Mouse (Mus musculus) hindbrain, postnatal 0 days (tissue): ENCODE results near the gene Nadk2. TPM values are rescaled to one million over a fixed set of nuclear protein-coding genes. Genes with fewer than 3 reads are reported as not detected.

ENCODE experiments used
- ATAC-seq: fragments of 200-750 bp; cut with Nextera tagmentation; 2 replicates; pipeline ENCODE4 v1.8.0; 2017; ENCODE audit warnings: mild to moderate bottlenecking, moderate TSS enrichment, moderate library complexity
- DNase-seq: peaks from one replicate; pipeline ENCODE4 v3.0.0-alpha.2; 2015; ENCODE audit warnings: low spot score
- H3K27ac ChIP-seq: fragments of 300-500 bp; sonication (generic); 2 replicates; pipeline ENCODE4 v1.5.1; 2014; ENCODE audit warnings: mild to moderate bottlenecking
- H3K27me3 ChIP-seq: fragments of 300-500 bp; sonication (generic); 2 replicates; pipeline ENCODE4 v1.6.1; 2014; ENCODE audit warnings: low read length, mixed read lengths; ENCODE audit not compliant: insufficient read depth
- H3K36me3 ChIP-seq: fragments of 300-500 bp; sonication (generic); 2 replicates; pipeline ENCODE4 v1.6.1; 2014; ENCODE audit warnings: low read length, mixed read lengths; ENCODE audit not compliant: insufficient read depth
- H3K4me1 ChIP-seq: fragments of 300-500 bp; sonication (generic); 2 replicates; pipeline ENCODE4 v1.6.1; 2014; ENCODE audit warnings: antibody characterized with exemption, low read length, mixed read lengths; ENCODE audit not compliant: insufficient read depth
- H3K4me2 ChIP-seq: fragments of 300-500 bp; sonication (generic); 2 replicates; pipeline ENCODE4 v1.6.1; 2014; ENCODE audit warnings: low read depth, mild to moderate bottlenecking, low read length, moderate library complexity, mixed read lengths
- H3K4me3 ChIP-seq: fragments of 300-500 bp; sonication (generic); 2 replicates; pipeline ENCODE4 v1.5.1; 2014; ENCODE audit warnings: low read length
- H3K9ac ChIP-seq: fragments of 300-500 bp; sonication (generic); replicated peaks from 2 replicates; pipeline ENCODE4 v1.6.1; 2014; ENCODE audit warnings: mild to moderate bottlenecking, low read length, moderate library complexity, mixed read lengths
- H3K9me3 ChIP-seq: fragments of 300-500 bp; sonication (generic); 2 replicates; pipeline ENCODE4 v1.6.1; 2016; ENCODE audit warnings: low read length, mixed read lengths
- CTCF ChIP-seq: IDR thresholded peaks from 2 replicates; pipeline ENCODE4 v1.5.1; 2016; ENCODE audit warnings: antibody characterized with exemption, control low read depth, low read depth
- WGBS: fragments of 180-500 bp; shearing (Covaris S2); extraction: QIAGEN DNeasy Blood & Tissue Kit; methylation state at CpG from one replicate; pipeline ENCODE4 v1.1.7; 2014; 5-methylcytosine and 5-hydroxymethylcytosine counted together
- polyA plus RNA-seq: library from polyadenylated mRNA; unstranded; fragments of >200 nt; fragmentation: Nextera tagmentation; extraction: Ambion mirVana; gene quantifications from 2 replicates; pipeline ENCODE4 v1.2.1, GENCODE M21; 2015
- total RNA-seq: library from RNA; depleted of rRNA; stranded (reverse); fragments of >200 nt; gene quantifications from 2 replicates; pipeline ENCODE4 v1.2.3, GENCODE M21; 2014

Nadk2 gene
- total and polyA plus RNA-seq, 2 experiments from 2014 or later = 24.7 to 32.4 TPM

DNA sequence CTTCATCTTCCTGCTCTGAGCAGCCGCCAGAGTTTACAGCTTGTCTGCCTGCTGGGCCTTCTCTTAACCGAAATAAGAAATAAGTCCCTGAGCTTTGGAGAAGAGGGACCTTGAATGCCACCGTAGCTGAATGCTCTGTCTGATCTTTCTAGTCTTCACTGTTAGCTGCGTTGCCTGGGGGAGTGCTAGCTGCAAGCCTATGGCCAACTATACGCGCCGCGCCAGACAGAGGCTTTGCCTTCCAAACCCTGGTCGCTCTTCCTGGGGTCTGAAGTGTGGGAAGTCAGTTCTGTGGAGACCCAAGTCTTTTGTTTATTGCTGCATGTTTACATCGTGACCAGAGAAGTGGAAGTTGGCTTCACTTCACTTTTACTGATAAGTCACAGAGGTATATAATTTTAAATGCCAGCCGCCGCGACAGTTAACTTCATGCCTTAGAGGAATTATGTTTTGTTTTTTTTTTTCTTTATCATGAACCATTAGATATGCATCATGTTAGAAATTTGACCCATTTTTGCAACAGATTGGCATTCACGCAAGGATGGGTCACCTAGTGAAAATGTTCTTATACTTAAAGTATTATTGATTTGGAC lies 4.6 kb downstream of the Nadk2 start:
- Histone ChIP-seq H3K4me1 (peaks cover 6% of the 10 kb centered on the region; the same call in 1 of the 2 replicates), H3K27ac (no peak overlapping the region), H3K4me2 (no peak overlapping the region), H3K4me3 (no peak overlapping the region), H3K36me3 (no peaks in the 10 kb centered on the region), H3K9ac (no peak overlapping the region), H3K9me3 (no peaks in the 10 kb centered on the region), H3K27me3 (no peaks in the 10 kb centered on the region)
- TF ChIP-seq CTCF = no peak
- DNase-seq (no peak), ATAC-seq (no peak)
- WGBS = 65% methylated on average over 14 of the region's 14 CpGs

DNA sequence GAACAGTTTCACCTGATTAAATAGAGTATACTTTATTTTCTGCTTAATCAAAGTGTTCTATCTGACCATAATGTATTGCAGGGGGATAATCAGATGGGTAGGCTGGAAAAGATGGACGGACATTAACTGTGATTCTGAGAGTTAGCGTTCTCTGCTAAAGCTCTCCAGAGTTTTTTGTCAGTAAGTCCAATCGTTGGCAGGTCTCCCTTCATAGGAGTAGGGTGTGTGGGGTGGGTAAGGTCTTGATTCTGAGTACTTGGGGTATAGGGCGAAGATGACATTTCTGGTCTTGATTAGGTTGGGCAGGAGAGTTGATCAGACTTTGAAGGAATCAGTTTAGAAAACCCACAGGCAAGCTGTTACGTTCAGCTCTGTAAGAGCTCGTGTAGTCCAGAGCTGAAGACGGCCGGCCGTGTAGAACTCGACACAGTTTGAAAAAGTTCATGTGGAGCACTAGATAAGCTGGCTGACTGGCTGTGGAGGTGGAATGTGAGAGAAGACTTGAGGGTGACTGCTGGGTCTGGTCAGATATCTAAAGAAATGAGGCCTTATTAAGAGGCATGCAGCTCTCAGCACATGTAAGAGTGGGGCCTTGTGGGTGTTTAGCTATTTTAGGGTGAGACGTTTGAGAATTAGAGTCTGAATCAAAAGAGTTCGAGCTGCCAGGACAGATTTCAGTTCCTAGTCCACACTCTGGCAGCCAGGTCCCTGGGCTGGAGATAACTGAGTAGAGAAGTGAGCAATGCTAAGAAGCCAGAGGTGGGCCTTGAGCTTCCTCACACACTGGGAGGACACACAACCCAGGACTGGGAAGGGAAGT lies 7.6 kb downstream of the Nadk2 start:
- no peak overlapping the region for H3K9ac ChIP-seq
- no peak overlapping the region for H3K27ac ChIP-seq
- peaks cover under 1% of the 10 kb centered on the region; the same call in 1 of the 2 replicates for H3K4me1 ChIP-seq
- DNase-seq (no peak), ATAC-seq (no peak)
- H3K9me3 ChIP-seq = no peaks in the 10 kb centered on the region
- H3K36me3 ChIP-seq = no peaks in the 10 kb centered on the region
- no peaks in the 10 kb centered on the region for H3K27me3 ChIP-seq
- no peak overlapping the region for H3K4me2 ChIP-seq
- no peak overlapping the region for H3K4me3 ChIP-seq
- 84% methylated on average over 12 of the region's 12 CpGs for WGBS
- no peak for TF ChIP-seq CTCF

DNA sequence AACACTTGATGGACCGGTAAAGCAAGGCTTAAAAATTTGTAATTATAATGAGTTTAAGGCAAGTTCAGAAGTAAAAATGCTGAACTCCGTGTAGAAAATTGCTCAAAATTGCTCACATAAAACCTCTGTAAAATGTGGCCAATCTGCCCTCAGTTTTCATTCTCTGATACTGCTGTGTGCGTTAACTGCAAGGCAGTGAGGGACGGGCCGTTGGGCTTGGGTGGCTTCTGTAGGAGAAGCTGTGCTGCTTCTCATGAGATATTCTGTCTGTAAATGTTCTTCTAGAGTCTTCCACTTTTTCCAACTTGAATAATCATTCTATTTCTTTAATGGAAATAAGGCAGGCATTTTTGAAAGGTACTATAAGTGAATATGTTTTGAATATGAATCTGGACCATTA lies 8.6 kb downstream of the Nadk2 start:
- DNase-seq (no peak), ATAC-seq (no peak)
- WGBS = 68% methylated on average over 5 of the region's 5 CpGs
- Histone ChIP-seq H3K27me3 (no peaks in the 10 kb centered on the region), H3K4me1 (no peaks in the 10 kb centered on the region), H3K27ac (no peak overlapping the region), H3K36me3 (no peaks in the 10 kb centered on the region), H3K9me3 (no peaks in the 10 kb centered on the region), H3K9ac (no peak overlapping the region), H3K4me3 (no peak overlapping the region), H3K4me2 (no peak overlapping the region)
- no peak for TF ChIP-seq CTCF

DNA sequence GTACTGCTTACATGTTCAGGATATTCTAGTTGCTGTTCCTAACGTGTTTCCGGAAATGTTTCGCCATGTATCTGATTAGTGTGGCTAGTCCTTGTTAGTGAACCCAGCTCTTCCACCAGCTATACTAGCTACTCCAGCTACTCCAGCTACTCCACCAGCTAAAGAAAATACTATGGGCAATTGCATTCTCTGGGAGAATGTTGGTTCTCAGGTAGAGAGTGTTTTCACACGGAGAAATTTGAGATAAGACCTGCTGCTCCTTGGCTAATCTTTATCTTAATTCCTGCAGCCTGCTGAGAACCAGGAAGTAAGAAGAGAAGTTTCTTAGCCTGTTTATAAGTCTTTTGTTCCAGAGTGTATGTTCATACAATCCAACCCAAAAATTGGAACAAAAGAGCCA lies 9.1 kb downstream of the Nadk2 start:
- Histone ChIP-seq H3K27me3 (no peaks in the 10 kb centered on the region), H3K9me3 (no peaks in the 10 kb centered on the region), H3K4me3 (no peak overlapping the region), H3K9ac (no peak overlapping the region), H3K4me1 (no peaks in the 10 kb centered on the region), H3K27ac (no peak overlapping the region), H3K4me2 (no peak overlapping the region), H3K36me3 (no peaks in the 10 kb centered on the region)
- no peak for TF ChIP-seq CTCF
- DNase-seq (no peak), ATAC-seq (no peak)
- WGBS = 74% methylated on average over 4 of the region's 4 CpGs

GRCm38 (mm10) chr15:9081294-9081693 lies 10.2 kb downstream of the Nadk2 start:
- 77% methylated on average over 3 of the region's 3 CpGs for WGBS
- no peak for ATAC-seq

DNA sequence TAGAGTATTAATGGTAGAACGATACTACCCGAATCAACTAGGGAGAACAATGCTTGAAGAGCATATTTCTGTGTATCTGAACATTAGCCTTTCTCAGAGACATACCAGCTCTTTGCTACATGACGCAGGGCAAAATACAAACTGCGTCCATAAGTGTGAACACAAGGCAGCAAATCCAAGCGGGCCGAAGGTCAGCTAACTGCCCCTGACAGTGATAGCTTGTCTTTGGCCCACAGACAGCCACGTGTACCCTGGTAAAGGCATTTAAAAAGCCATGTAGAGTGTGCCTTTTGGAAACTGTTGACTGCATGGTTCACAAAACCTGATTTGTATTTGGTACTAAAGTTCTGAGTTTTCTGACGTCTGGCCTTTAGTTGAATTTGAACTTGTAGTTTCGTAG lies 11.7 kb downstream of the Nadk2 start:
- H3K4me3 ChIP-seq = no peak overlapping the region
- no peaks in the 10 kb centered on the region for H3K4me1 ChIP-seq
- ATAC-seq (no peak), DNase-seq (no peak)
- no peak overlapping the region for H3K4me2 ChIP-seq
- H3K27ac ChIP-seq = no peak overlapping the region
- H3K27me3 ChIP-seq = no peaks in the 10 kb centered on the region
- H3K36me3 ChIP-seq = no peaks in the 10 kb centered on the region
- no peaks in the 10 kb centered on the region for H3K9me3 ChIP-seq
- no peak overlapping the region for H3K9ac ChIP-seq
- WGBS = 85% methylated on average over 9 of the region's 9 CpGs
- no peak for TF ChIP-seq CTCF

More at GRCm38 (mm10) chr15:9081294-9081693, 10.2 kb downstream of the Nadk2 start:
- Histone ChIP-seq H3K36me3 (no peaks in the 10 kb centered on the region), H3K4me1 (no peaks in the 10 kb centered on the region), H3K4me2 (no peak overlapping the region), H3K9me3 (no peaks in the 10 kb centered on the region), H3K9ac (no peak overlapping the region), H3K27ac (no peak overlapping the region), H3K4me3 (no peak overlapping the region), H3K27me3 (no peaks in the 10 kb centered on the region)
- TF ChIP-seq CTCF = no peak
- no peak for DNase-seq

DNA sequence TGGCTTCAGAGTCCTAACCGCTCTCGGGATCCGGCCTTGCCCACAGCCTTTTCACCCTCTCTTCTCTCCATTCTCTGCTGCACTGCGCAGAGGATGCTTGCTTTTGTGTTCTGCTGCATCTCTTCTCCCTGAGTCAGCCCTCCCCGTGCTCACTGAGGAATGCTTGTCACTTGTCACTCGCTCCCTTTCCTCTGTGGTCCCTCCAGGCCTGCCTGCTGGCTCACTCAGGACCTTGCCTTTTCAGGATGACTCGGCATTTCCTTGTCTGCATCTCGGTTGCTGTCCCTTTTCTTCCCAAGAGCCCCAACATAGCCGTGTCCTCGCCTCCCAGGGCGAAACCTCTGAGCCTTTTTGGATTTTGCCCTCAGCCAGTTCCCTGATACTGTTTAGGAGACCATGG lies 15.8 kb downstream of the Nadk2 start:
- Histone ChIP-seq H3K4me3 (no peak overlapping the region), H3K36me3 (no peaks in the 10 kb centered on the region), H3K27ac (no peak overlapping the region), H3K4me1 (no peaks in the 10 kb centered on the region), H3K9ac (no peak overlapping the region), H3K27me3 (no peaks in the 10 kb centered on the region), H3K9me3 (no peaks in the 10 kb centered on the region), H3K4me2 (no peak overlapping the region)
- WGBS = 44% methylated on average over 11 of the region's 11 CpGs
- DNase-seq (no peak), ATAC-seq (peak; percentile 57; the same call in 1 of the 2 replicates)
- no peak for TF ChIP-seq CTCF
